Mouse (Mus musculus) hindbrain, embryonic 10.5 days (tissue): ENCODE data around the gene Apom. TPM values are rescaled to one million over a fixed set of nuclear protein-coding genes. Genes with fewer than 3 reads are reported as not detected.
"Not testable (repeated sequence)": the region's sequence is repeated elsewhere in the genome, so short reads cannot be mapped to it uniquely, and the experiment has no call there.

Experiments
- DNase-seq: peaks from one replicate; pipeline ENCODE4 v3.0.0-alpha.2; 2017; ENCODE audit warnings: low spot score
- H3K27ac ChIP-seq: fragments of 300-500 bp; sonication (generic); 2 replicates; pipeline ENCODE4 v1.5.1; 2016; ENCODE audit warnings: mild to moderate bottlenecking, moderate library complexity
- H3K27me3 ChIP-seq: fragments of 300-500 bp; sonication (generic); 2 replicates; pipeline ENCODE4 v1.6.1; 2016; ENCODE audit warnings: mild to moderate bottlenecking; ENCODE audit not compliant: poor library complexity, insufficient read depth, severe bottlenecking
- H3K36me3 ChIP-seq: fragments of 300-500 bp; sonication (generic); 2 replicates; pipeline ENCODE4 v1.6.1; 2016; ENCODE audit warnings: mild to moderate bottlenecking, moderate library complexity
- H3K4me1 ChIP-seq: fragments of 300-500 bp; sonication (generic); replicated peaks from 2 replicates; pipeline ENCODE4 v1.6.1; 2016; ENCODE audit warnings: mild to moderate bottlenecking
- H3K4me3 ChIP-seq: fragments of 300-500 bp; sonication (generic); 2 replicates; pipeline ENCODE4 v1.5.1; 2016; ENCODE audit warnings: mild to moderate bottlenecking, moderate library complexity
- H3K9me3 ChIP-seq: fragments of 300-500 bp; sonication (generic); 2 replicates; pipeline ENCODE4 v1.6.1; 2016; ENCODE audit warnings: mild to moderate bottlenecking, moderate library complexity
- WGBS: fragments of 180-500 bp; shearing (Covaris S2); methylation state at CpG from one replicate; pipeline ENCODE4 v1.1.7; 2016; 5-methylcytosine and 5-hydroxymethylcytosine counted together
- polyA plus RNA-seq: library from polyadenylated mRNA; unstranded; fragments of >200 nt; fragmentation: Nextera tagmentation; extraction: Ambion mirVana; gene quantifications from 2 replicates; pipeline ENCODE4 v1.2.1, GENCODE M21; 2016

Apom gene
- polyA plus RNA-seq, 1 experiment from 2014 or later, result 0.16 TPM

- H3K4me3 ChIP-seq, result peak overlapping the region; percentile 88
- H3K36me3 ChIP-seq, result peaks cover 35% of the 10 kb centered on the region
- no peaks in the 10 kb centered on the region for H3K27me3 ChIP-seq
- WGBS, result under 1% methylated on average over 43 of the region's 43 CpGs
- H3K9me3 ChIP-seq, result no peaks in the 10 kb centered on the region
- H3K27ac ChIP-seq, result peak overlapping the region; percentile 99
- no peak for DNase-seq
- peaks cover 26% of the 10 kb centered on the region for H3K4me1 ChIP-seq
Measured at GRCm38 (mm10) chr17:35135591-35136320, 3.9 kb upstream of the Apom start.

- H3K27ac ChIP-seq, result peak within 1 kb of the TSS; percentile 99
- peaks cover 27% of the 10 kb centered on the region for H3K36me3 ChIP-seq
- H3K4me3 ChIP-seq, result peak within 1 kb of the TSS; percentile 88
- H3K9me3 ChIP-seq, result no peaks in the 10 kb centered on the region
- no peaks in the 10 kb centered on the region for H3K27me3 ChIP-seq
- peaks cover 20% of the 10 kb centered on the region for H3K4me1 ChIP-seq
- under 1% methylated on average over 66 of the region's 66 CpGs for WGBS
- DNase-seq, result peak; percentile 94
Measured at GRCm38 (mm10) chr17:35134801-35135590, 3.1 kb upstream of the Apom start, which contains the start of gene Bag6. Bag6 (plus strand) TSS chr17:35135178.

GRCm38 (mm10) chr17:35133517-35133916 lies 1.7 kb upstream of the Apom start:
- Histone ChIP-seq H3K27me3 (no peaks in the 10 kb centered on the region), H3K4me3 (no peak overlapping the region; the same call in 1 of the 2 replicates), H3K36me3 (peaks cover 19% of the 10 kb centered on the region), H3K9me3 (no peaks in the 10 kb centered on the region), H3K4me1 (peaks cover 25% of the 10 kb centered on the region), H3K27ac (no peak overlapping the region)
- no peak for DNase-seq
- 96% methylated on average over 7 of the region's 7 CpGs for WGBS

GRCm38 (mm10) chr17:35132174-35132560 lies 317 bp upstream of the Apom start:
- no peak overlapping the region for H3K4me3 ChIP-seq
- H3K4me1 ChIP-seq, result peaks cover 26% of the 10 kb centered on the region
- peaks cover 16% of the 10 kb centered on the region; the same call in 1 of the 2 replicates for H3K36me3 ChIP-seq
- no peaks in the 10 kb centered on the region for H3K9me3 ChIP-seq
- no peaks in the 10 kb centered on the region for H3K27me3 ChIP-seq
- H3K27ac ChIP-seq, result no peak overlapping the region
- 76% methylated on average over 3 of the region's 3 CpGs for WGBS
- DNase-seq, result no peak

- Histone ChIP-seq H3K4me1 (peaks cover 26% of the 10 kb centered on the region), H3K27ac (no peak overlapping the region), H3K27me3 (no peaks in the 10 kb centered on the region), H3K9me3 (no peaks in the 10 kb centered on the region), H3K36me3 (peaks cover 17% of the 10 kb centered on the region; the same call in 1 of the 2 replicates), H3K4me3 (no peak overlapping the region)
- no peak for DNase-seq
- 91% methylated on average over 8 of the region's 8 CpGs for WGBS
Measured at GRCm38 (mm10) chr17:35131038-35131437, 812 bp downstream of the Apom start.

GRCm38 (mm10) chr17:35128996-35129395 lies 2.9 kb downstream of the Apom start:
- H3K4me3 ChIP-seq, result no peak overlapping the region
- no peak for DNase-seq
- H3K27ac ChIP-seq, result no peak overlapping the region
- no peaks in the 10 kb centered on the region for H3K27me3 ChIP-seq
- WGBS, result 65% methylated on average over 11 of the region's 11 CpGs
- H3K36me3 ChIP-seq, result peaks cover 28% of the 10 kb centered on the region
- peaks cover 34% of the 10 kb centered on the region for H3K4me1 ChIP-seq
- no peaks in the 10 kb centered on the region for H3K9me3 ChIP-seq

GRCm38 (mm10) chr17:35127017-35127416 lies 4.8 kb downstream of the Apom start:
- peak overlapping the region; percentile 63 for H3K4me3 ChIP-seq
- DNase-seq, result no peak
- 72% methylated on average over 13 of the region's 13 CpGs for WGBS
- peaks cover 44% of the 10 kb centered on the region for H3K4me1 ChIP-seq
- peaks cover 41% of the 10 kb centered on the region for H3K36me3 ChIP-seq
- no peaks in the 10 kb centered on the region for H3K9me3 ChIP-seq
- no peaks in the 10 kb centered on the region for H3K27me3 ChIP-seq
- peak overlapping the region; percentile 87; the same call in 1 of the 2 replicates for H3K27ac ChIP-seq

- DNase-seq, result peak; percentile 80
- Histone ChIP-seq H3K27ac (peak within 1 kb of the TSS; percentile 87), H3K27me3 (no peaks in the 10 kb centered on the region), H3K36me3 (peaks cover 41% of the 10 kb centered on the region), H3K4me3 (peak within 1 kb of the TSS; percentile 63), H3K4me1 (peaks cover 52% of the 10 kb centered on the region), H3K9me3 (no peaks in the 10 kb centered on the region)
- WGBS, result under 1% methylated on average over 36 of the region's 36 CpGs
Measured at GRCm38 (mm10) chr17:35126206-35126611, 5.6 kb downstream of the Apom start, which contains the start of gene D17H6S53E. D17H6S53E (plus strand) TSS chr17:35126373.

- H3K4me1 ChIP-seq, result peaks cover 56% of the 10 kb centered on the region
- 33% methylated on average over 6 of the region's 6 CpGs for WGBS
- H3K9me3 ChIP-seq, result no peaks in the 10 kb centered on the region
- 0 out of 2 replicates have a peak overlapping the region, but pooled peaks have one; percentile 16 for H3K27ac ChIP-seq
- peaks cover 41% of the 10 kb centered on the region for H3K36me3 ChIP-seq
- H3K4me3 ChIP-seq, result peak overlapping the region; percentile 63
- no peaks in the 10 kb centered on the region for H3K27me3 ChIP-seq
- DNase-seq, result no peak
Measured at GRCm38 (mm10) chr17:35125578-35125977, 6.3 kb downstream of the Apom start.

- Histone ChIP-seq H3K4me1 (peaks cover 60% of the 10 kb centered on the region), H3K36me3 (peaks cover 41% of the 10 kb centered on the region), H3K9me3 (no peaks in the 10 kb centered on the region), H3K27me3 (no peaks in the 10 kb centered on the region), H3K4me3 (peak overlapping the region; percentile 63; the same call in 1 of the 2 replicates), H3K27ac (no peak overlapping the region)
- no peak for DNase-seq
- WGBS, result 96% methylated on average over 1 of the region's 1 CpGs
Measured at GRCm38 (mm10) chr17:35125081-35125480, 6.8 kb downstream of the Apom start.

GRCm38 (mm10) chr17:35124261-35124896 lies 7.5 kb downstream of the Apom start:
- H3K4me1 ChIP-seq, result peaks cover 65% of the 10 kb centered on the region
- peaks cover 46% of the 10 kb centered on the region for H3K36me3 ChIP-seq
- not testable (repeated sequence) for DNase-seq, H3K9me3 ChIP-seq, H3K27ac ChIP-seq, H3K4me3 ChIP-seq, H3K27me3 ChIP-seq
- WGBS, result 94% methylated on average over 12 of the region's 12 CpGs

- peaks cover 59% of the 10 kb centered on the region for H3K4me1 ChIP-seq
- peaks cover 49% of the 10 kb centered on the region for H3K36me3 ChIP-seq
- not testable (repeated sequence) for H3K4me3 ChIP-seq, H3K27me3 ChIP-seq, DNase-seq, H3K27ac ChIP-seq, H3K9me3 ChIP-seq
- 92% methylated on average over 9 of the region's 9 CpGs for WGBS
Measured at GRCm38 (mm10) chr17:35123287-35123686, 8.6 kb downstream of the Apom start.
